Mouse (Mus musculus) heart, postnatal 4 days (tissue): ENCODE measurements around the gene Zdhhc25. TPM values are rescaled to one million over a fixed set of nuclear protein-coding genes. Genes with fewer than 3 reads are reported as not detected.

Experiments used
- DNase-seq: peaks from one replicate; pipeline ENCODE4 v3.0.0; 2021
- total RNA-seq, 2 experiments: library from RNA; stranded (reverse); gene quantifications; 2 replicates each; pipeline ENCODE4 v1.2.3; 2021

Gene Zdhhc25
- total RNA-seq, 2 experiments from 2014 or later: not detected

DNA sequence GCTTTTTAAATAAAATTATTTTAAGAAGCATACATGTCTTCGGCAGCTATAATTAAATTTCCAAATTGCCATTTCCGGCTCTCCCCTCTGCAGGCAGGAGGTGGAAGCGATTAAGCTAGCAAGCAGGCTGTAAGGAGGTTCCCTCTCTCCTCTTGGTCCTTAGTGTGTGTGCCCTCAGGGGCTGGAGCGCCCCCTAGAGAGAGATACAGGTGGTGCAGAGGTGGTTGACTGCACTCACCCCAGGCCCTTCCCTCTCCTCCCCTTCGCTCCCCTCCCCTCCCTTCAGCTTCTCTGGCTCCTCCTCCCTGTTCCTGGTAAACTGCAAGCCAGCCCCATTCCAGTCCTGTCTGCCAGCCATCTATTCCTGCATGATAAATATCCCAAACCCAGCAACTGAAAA, 35.1 kb downstream of the Zdhhc25 start:
- DNase-seq: no peak

DNA sequence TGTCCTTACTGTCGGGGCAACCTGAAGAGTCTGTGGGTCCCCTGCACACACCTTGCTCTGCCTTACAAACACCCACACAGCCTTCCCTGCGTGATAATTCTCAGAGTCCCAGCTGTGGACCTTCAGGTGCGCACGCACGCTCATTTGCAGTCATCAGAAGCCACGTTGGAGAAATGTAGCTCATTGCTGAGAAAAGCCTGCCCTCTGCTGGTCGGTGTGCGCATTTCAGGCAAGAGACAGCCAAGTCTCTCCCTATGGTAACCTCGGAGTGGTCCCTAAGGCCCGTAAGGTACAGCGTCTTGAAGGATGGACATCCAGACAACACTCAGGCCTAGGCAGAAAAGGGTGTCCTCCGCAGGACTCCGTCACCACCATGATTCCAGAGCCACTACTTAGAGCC, 50.9 kb downstream of the Zdhhc25 start:
- peak; percentile 76 for DNase-seq

Other genes starting within 250 kb of the Zdhhc25 start
- gene Brd1, start 133.9 kb downstream of the Zdhhc25 start, total RNA-seq: 10 to 100 TPM; 45.1 to 46.7 TPM
- gene Zbed4, start 151.4 kb downstream of the Zdhhc25 start, total RNA-seq: 10 to 100 TPM; 17.8 to 18.9 TPM
- gene Alg12, start 219.0 kb downstream of the Zdhhc25 start, total RNA-seq: 1 to 10 TPM; 6.6 to 9.0 TPM
- 10 to 100 TPM; 20.2 to 25.7 TPM for gene Creld2, start 219.3 kb downstream of the Zdhhc25 start, total RNA-seq